Mouse (Mus musculus) ES-CJ7 (cell line): ENCODE data around the gene Hist1h3c.

Source experiments
- DNase-seq: peaks from one replicate; pipeline ENCODE4 v3.0.0; 2011; ENCODE audit warnings: low read depth, low spot score

Gene Hist1h3c

DNA sequence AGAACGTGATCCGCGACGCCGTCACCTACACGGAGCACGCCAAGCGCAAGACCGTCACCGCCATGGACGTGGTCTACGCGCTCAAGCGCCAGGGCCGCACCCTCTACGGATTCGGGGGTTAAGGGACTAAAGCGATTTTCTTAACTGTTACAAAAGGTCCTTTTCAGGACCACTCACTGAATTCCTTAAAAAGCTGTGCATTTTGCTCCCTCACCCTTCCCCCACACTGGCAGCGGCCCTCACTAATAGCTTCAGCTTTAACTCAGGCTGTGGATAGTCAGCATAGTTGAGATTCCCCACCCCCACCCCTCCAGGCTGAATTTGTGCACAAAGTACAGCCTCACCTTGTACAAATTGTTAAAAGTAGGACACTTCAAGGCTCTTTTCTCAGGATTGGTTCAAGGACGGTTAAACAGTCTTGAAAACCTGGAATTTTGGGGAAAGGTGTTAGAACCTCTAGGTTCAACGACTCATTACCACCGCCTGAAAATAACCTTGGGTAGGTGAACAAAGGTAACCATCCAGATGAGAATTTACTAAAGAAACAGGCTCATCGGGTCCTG is 11.9 kb upstream of the Hist1h3c start:
- DNase-seq, result peak; percentile 88

DNA sequence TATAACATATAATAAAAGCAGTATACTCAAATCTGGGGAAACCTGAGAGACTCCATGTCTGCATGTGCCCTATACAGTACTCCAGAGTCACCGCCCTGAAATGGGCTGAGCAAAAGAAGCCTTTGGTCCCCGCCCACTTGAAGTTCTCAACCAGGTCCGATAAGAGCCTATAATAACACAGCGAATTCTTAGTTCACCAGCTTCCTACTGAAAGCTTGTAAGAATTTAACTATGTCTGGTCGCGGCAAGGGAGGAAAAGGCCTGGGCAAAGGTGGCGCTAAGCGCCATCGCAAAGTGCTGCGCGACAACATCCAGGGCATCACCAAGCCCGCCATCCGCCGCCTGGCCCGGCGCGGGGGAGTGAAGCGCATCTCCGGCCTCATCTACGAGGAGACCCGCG is 11.4 kb upstream of the Hist1h3c start, which contains the start of gene Hist1h4b:
Gene Hist1h4b (plus strand): TSS at position 224 of the 400 bp plus-strand sequence.
- peak; percentile 96 for DNase-seq

DNA sequence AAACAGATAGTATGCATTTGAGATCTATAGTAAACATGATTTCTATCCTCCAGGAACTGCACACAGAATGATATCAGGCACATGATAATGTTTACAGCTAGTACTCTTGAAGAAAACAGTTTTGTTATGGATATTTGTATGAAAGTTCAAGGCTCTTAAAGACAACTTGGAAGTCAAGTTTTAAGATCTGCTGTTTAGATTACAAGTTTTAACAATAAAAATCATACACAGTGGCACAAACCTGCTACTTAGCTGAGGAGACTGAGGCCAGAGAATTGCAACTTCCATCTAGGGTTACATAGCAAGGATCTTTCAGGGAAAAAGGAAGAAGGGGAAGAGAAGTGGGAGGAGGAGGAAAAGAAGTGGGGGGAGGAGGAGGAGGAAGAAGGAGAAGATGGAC is 9.6 kb upstream of the Hist1h3c start:
- no peak for DNase-seq

DNA sequence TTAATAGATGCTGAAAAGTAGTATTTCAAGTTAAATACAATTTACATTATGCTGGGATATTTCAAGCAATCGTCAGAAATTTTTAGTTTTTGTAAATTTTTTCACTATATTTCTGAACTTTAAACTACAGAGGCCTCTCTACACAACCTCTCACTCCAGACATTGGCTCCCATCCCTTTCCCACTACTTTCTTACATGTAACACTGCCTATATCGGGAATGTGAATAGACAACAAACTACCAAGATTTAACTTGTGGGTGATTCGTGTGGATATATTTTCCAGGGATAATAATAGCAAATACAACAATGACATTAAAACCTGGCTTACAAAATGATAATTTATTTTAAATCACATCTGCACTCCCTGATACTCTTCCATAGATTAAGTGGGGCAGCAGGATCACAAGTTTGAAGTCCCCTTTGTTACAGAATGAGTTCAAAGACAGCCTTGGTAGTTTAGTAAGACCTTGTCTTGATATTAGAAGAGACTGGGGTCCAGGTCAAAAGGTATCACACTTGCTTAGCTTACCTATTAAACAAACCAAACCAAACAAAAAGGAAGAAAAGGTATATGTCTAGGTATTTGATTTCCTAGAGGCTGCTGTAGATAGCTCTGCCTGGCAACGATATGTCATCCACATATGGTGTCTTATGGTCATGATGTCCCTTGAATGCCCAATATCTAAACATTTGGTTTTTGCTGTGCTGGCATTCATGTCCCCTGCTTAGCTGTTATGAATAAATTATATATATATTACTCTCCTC is 8.1 kb upstream of the Hist1h3c start:
- no peak for DNase-seq

DNA sequence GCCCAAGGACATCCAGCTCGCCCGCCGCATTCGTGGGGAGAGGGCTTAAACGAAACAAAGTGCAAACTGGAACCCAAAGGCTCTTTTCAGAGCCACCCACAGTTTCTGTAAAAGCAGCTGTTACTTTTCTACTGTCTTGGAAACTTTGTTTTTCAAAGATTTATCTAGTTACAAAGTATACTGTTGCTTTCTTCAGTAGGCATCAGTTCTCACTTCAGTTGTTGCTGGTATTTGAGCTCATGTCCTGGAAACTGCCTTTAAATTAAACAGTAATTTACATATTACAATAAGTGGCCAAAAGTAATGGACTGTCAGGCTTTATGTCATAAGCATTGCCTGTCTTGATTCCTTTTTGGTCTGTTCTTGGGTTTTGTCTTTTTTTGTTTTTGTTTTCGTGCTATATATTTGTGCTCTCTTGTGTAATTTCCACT is 7.4 kb upstream of the Hist1h3c start:
- peak; percentile 45 for DNase-seq

DNA sequence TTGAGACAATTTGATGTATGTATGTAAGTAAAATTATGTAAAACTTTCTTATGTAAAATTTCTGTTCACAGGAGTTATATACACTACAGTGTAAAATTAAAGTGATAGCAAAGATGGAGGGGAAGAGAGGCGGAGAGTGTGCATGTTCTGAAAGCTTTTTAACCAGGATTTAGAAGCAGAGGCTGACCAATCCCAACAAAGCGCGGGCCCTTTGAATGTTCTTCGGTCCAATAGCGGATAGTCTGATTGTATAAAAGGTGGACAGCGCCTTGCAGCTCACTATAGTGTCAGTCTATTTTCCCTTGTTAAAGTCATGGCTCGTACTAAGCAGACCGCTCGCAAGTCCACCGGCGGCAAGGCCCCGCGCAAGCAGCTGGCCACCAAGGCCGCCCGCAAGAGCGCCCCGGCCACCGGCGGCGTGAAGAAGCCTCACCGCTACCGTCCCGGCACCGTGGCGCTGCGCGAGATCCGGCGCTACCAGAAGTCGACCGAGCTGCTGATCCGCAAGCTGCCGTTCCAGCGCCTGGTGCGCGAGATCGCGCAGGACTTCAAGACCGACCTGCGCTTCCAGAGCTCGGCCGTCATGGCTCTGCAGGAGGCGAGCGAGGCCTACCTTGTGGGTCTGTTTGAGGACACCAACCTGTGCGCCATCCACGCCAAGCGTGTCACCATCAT is 6.8 kb upstream of the Hist1h3c start, which contains the start of gene Hist1h3b:
Gene Hist1h3b (plus strand): TSS at position 201 of the 675 bp plus-strand sequence.
- peak; percentile 97 for DNase-seq

DNA sequence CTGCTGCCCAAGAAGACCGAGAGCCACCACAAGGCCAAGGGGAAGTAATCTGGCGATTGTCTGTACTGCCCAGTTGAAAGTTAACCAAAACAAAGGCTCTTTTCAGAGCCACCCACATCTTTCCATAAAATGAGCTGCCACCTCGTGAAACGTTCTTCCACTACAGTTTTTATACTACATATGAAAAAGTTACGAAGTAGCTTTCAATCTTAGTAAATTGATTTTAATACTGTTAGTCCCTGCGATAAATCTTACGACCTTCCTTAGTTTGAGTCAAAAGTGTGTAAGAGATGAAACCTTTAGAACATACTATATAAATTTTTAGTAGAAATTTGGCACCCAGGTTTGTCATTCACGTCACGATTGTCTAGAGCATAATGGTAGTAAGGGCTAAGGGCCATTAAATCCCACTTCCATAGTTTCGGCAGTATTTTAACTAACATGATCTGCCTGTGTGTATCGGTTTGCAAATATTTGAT is 6.1 kb upstream of the Hist1h3c start:
- DNase-seq, result peak; percentile 68

DNA sequence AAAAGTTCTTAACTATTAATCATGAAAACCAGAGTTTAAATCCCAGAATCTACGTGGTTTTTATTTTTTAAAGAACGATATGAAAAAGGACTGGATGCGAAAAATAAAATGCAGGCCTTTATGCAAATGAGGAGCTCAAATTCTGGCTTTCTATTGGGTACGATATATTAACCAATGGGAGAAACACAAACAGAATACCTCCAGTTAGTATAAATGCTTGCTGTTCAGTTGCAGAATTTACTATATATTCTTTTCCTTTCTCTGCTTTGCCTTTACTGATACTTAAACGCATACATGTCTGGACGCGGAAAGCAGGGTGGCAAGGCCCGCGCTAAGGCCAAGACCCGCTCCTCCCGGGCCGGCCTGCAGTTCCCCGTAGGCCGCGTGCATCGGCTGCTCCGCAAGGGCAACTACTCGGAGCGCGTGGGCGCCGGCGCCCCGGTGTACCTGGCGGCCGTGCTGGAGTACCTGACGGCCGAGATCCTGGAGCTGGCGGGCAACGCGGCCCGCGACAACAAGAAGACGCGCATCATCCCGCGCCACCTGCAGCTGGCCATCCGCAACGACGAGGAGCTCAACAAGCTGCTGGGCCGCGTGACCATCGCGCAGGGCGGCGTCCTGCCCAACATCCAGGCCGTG is 5.6 kb upstream of the Hist1h3c start, which contains the start of gene Hist1h2ab:
Gene Hist1h2ab (plus strand): TSS at position 288 of the 639 bp plus-strand sequence.
- DNase-seq, result peak; percentile 89

DNA sequence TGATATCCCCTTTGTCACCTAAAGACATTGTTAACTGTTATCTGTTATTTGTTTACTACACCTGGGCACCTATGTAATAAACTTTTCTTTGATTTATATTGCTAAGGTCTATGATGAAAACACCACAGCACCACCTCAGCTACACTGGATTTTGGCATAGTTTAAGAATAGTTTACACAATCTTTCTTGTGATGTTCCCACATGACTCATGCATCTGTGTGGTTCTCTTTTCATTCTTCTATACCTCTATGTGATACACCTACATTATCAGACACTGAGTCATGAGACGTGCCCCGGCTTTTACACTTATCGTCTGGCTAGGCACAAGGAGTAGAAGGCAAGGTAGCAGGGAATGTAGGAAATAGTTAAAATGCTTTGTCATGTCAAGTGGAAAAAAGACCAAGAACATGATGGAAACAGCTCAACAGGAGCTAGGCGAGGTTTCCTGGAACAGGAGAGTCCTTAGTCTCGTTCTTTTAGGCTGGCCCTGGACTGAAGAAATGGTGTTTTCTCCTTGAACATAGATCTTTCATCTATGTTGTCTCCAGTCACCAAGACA is 4.2 kb upstream of the Hist1h3c start:
- DNase-seq, result no peak

DNA sequence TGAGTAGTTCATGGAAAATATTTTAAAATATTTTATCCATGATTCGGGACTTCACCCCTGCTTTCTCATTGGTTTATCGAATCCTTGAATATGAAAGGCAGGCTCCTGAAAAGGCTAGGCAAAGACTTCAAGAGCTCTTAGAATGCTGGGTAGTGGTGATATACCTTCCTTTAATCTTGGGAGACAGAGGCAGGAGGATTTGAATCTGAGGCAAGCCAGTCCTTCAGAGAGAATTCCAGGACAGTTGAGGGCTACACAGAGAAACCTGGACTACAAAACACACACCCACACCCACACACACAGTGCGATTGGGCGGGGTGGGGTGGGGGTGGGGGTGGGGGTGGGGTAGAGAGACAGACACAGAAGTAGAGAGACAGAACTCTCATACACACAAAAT is 2.5 kb upstream of the Hist1h3c start:
- DNase-seq, result peak; percentile 86

DNA sequence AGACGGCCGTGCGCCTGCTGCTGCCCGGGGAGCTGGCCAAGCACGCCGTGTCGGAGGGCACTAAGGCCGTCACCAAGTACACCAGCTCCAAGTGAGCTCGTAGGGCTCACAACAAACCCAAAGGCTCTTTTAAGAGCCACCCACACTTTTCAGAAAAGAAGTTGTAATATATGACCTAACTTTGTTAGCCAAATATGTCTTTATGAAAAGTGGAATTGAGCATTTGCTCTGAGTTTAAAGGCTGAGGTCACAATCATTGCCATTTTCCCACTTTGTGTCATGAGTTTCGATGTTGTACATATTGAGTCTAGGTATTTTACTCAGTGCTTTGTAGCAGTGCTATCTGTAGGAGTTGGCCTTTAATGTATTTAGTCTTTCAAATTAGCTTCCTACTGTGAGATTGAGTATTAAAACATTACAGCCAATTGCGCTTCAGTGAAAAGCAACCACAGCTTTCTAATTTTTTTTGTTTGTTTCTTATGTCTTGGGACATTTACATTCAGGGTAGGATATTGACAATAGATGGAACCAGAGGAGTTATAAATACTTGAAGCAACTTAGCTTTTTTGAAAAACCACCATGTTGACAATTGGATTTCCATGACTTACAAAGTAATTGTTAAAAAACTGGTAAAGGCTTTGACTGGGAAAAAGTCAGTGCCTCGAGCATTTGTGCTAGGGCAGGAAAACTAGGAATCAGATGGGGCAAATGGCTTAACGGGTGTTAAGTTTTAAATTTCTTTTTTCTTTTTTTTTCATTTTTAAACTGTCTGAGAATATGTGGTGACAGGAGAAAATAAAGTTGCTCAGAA is 1.9 kb upstream of the Hist1h3c start:
- DNase-seq, result peak; percentile 79

DNA sequence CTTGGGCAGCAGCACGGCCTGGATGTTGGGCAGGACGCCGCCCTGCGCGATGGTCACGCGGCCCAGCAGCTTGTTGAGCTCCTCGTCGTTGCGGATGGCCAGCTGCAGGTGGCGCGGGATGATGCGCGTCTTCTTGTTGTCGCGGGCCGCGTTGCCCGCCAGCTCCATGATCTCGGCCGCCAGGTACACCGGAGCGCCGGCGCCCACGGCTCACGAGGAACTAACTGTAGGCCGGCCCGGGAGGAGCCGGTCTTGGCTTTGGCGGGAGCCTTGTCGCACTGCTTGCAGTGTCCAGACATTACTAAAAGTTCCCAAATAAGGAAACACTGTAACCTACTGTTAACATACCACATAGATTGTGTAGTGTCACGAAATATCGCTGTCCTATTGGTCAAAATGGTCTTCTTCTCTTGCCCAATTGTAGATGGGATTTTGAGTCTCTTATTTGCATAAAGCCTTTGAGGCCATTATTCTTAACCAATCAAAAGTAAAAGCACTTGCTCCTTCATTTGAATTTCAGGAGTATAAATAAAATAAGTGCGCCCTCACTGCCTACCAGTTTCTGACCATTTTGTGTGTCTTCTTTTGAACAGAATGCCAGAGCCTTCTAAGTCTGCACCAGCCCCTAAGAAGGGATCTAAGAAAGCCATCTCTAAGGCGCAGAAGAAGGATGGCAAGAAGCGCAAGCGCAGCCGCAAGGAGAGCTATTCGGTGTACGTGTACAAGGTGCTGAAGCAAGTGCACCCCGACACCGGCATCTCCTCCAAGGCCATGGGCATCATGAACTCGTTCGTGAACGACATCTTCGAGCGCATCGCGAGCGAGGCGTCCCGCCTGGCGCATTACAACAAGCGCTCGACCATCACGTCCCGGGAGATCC is 1.0 kb upstream of the Hist1h3c start, which contains the start of gene Hist1h2bb:
Gene Hist1h2bb (plus strand): TSS at position 534 of the 880 bp plus-strand sequence.
- peak; percentile 98 for DNase-seq

DNA sequence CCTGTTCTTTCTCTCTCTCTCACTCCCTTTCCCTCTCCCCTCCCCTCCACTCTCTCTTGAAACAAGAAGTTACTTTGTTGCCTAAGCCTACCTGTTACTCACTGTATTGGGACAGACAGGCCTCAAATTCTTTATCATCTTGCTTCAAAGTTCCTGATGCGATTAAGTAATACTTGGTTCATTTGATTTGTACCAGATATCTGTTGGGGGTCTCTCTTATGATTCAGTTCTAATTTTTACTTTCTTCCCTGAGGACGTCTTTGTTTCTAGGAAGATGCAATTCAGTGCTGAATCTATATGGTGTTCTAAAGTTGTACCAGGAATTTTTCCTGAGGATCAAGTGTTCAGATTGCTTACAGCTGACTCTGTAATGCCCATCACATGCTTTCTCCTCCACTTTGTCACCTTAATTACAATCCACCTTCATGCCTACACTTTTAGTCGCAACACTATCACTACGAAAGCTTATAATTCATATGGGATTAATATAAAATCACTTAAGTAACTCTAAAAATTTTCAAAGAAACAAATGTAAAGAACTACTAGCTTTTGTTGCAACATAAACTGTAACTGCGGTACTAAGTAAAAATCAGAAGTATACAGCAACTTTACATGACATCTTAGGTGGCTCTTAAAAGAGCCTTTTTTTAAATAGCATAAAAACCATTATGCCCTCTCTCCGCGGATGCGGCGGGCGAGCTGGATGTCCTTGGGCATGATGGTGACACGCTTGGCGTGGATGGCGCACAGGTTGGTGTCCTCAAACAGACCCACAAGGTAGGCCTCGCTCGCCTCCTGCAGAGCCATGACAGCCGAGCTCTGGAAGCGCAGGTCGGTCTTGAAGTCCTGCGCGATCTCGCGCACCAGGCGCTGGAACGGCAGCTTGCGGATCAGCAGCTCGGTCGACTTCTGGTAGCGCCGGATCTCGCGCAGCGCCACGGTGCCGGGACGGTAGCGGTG is 701 bp downstream of the Hist1h3c start:
- DNase-seq, result peak; percentile 77

DNA sequence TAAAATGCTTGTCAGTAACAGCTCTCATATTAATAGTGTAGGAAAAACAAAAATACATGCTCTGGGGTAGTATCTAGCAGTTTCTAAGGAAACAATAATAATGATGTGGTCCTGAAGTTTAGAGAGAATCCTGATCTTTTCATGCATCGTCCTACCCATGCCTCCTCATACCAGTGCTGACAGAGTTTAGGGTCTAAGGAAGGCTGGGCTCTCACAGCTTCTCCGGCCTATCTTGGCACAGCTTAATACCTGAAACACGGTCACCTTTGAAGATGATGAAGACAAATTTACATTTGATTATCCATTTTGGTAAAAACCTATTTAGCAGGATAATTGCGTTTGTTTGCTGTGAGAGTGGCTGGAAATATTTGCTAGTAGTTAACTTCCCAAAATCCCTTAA is 1.4 kb downstream of the Hist1h3c start:
- peak; percentile 63 for DNase-seq

DNA sequence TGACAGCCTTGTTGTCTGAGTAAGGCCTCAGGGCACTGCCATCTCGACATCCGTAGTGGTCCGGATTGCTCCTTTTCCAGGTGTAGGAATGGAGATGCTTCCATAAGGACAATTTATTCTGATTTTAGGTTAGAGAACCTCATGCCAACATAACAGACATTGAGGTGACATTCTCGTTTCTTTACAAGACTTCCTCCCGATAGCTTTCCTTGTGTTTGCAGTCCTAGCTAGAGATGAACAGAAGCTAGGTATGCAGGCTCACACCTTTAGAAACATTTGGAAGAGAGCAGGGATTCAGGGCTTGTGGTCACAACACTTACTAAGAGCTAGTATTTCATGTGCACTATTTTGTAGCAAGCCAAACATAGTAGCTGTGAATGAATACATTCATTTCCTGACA is 2.2 kb downstream of the Hist1h3c start:
- peak; percentile 40 for DNase-seq

DNA sequence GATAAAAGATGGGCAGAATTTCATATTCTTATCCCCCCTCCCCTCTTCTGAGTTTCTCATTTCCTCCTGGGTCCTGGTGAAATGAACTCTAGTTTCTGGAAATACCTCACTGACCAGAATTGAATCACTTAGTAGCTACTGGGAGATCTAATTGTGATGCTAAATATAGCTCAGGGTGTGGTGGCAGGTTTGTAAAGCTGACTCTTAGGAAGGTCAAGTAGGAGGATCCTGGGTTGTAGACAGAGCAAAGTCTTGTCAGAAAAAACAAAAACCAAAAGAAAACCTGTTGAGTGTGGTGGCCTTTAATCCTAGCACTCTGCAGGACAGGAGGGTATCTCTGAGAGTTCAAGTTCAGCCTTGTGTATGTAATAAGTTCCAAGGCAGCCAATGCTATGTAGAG is 3.4 kb downstream of the Hist1h3c start:
- DNase-seq, result peak; percentile 96

DNA sequence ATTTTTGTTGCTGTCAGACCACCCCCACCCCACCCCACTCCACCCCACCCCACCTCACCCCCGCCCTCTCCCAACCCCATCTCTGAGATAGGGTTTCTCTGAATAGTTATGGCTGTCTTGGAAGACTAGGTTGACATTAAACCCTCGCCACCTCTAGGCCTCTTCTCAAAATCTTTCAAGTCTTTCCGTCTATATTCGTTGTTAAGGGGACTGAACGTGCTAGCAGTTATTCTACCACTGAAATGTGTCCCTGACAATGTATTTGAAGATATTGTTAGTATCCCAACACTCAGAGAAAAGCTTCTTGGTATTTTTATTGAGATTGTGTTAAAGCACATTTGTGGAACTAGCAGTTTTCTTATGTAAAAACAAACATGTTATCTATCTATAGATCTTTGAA is 4.5 kb downstream of the Hist1h3c start:
- DNase-seq, result no peak

DNA sequence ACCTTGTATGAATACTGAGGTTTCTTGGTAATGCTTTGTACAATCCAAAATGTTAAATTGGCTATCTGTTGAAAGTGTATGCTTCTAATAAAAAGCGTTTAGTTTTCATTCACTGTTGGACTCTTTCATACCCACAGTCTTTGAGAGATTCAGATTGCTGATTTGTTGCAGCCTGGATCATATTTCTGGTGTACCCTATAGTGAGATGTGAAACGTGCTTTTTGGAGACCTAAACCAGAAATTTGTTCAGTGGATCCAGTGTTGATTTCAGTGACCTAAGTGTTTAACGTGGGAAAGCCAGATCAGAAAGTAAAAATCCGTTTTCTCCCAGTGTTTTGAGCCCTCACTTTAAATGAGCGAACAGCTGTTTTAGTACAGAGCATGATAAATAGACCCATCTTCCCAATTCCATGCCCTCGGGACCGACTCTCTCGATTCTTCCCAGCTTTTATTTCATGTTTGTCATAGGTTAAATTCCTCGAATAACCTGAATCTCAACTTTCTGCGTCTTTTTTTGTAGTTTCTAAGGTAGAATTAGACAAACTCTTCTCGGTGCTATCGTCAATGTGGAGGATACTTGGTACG is 5.1 kb downstream of the Hist1h3c start:
- DNase-seq, result peak; percentile 38
